In the genomic region with DNA sequence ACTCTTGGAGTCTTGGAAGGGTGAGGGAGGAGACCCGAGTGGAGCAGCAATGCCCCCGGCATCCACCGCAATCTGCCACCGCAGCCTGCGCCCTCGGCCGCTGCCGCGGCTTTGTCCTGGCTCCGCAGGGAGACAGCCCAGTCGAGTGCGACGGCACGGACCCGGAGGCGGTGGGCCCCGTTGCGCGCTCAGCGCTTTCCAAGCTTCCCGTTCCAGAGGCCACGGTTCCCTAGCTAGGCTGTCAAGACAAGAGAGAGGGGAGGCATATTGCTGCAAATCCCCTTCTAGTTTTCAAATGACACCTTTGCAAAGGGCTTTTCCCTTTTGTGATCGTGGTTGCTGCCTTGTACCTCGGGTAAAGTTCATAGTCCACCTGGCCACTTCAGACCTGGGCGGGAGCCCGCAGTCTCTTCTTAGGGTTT, we compare ENCODE assay signal across 11 mouse cellular contexts. TPM values are rescaled to one million over a fixed set of nuclear protein-coding genes. Genes with fewer than 3 reads are reported as not detected.
A peak's percentile ranks its signal among the peaks of the same experiment; 100 is the strongest.
DNase-seq lines count a peak whose midpoint lies in the region; ATAC-seq and TF ChIP-seq lines count a peak whose summit lies in the region.
"Had no signal": no experiment of that assay in that cellular context is flagged by ENCODE, and none has a peak within 500 bp of the region (broad histone marks: within the 10 kb centered on the region; RNA-seq: fewer than 3 reads in every experiment).

No protein-coding gene starts in this region.

- H3K36me3 ChIP-seq in CH12.LX (replicated peaks in 1 of 2; ENCODE audit: control insufficient read depth in 1 of 2, insufficient read depth in 1 of 2, low read length in 1 of 2) = no peaks in the 10 kb centered on the region
- no peaks in the 10 kb centered on the region for H3K36me3 ChIP-seq in hindbrain, embryonic 16.5 days (ENCODE audit: control insufficient read depth, insufficient read depth, low read length)
- no peaks in the 10 kb centered on the region for H3K36me3 ChIP-seq in limb, embryonic 10.5 days

- no peak overlapping the region for H3K27ac ChIP-seq in CH12.LX (ENCODE audit: insufficient read depth, low read depth)
- H3K27ac ChIP-seq in hindbrain, embryonic 16.5 days (ENCODE audit: low read depth, low read length) = peak overlapping the region; percentile 71
- H3K27ac ChIP-seq in limb, embryonic 10.5 days = no peak overlapping the region

- WGBS in hindbrain, embryonic 16.5 days = 1% methylated on average over 25 of the region's 26 CpGs
- WGBS in limb, embryonic 10.5 days = under 1% methylated on average over 26 of the region's 26 CpGs

- H3K4me3 ChIP-seq in CH12.LX (replicated peaks in 1 of 3; ENCODE audit: low read depth in 2 of 3, low read length in 2 of 3, poor library complexity in 1 of 3) = no peak overlapping the region
- peak overlapping the region; percentile 3; the same call in 1 of the 2 replicates for H3K4me3 ChIP-seq in hindbrain, embryonic 16.5 days (ENCODE audit: low read length)
- no peak overlapping the region for H3K4me3 ChIP-seq in limb, embryonic 10.5 days

- TF ChIP-seq CTCF in CH12.LX (conservative IDR thresholded peaks at IDR 0.05 in 1 of 2, IDR thresholded peaks at IDR 0.05 in 1 of 2; ENCODE audit: low read depth in 2 of 2, low read length in 2 of 2) = no peak

- TF ChIP-seq POLR2A in CH12.LX (IDR thresholded peaks at IDR 0.05; ENCODE audit: low read depth, low read length) = no peak

- in situ Hi-C loops in CH12.LX (cut with MboI; ENCODE audit: low pct_ligation_motif_present, low pct_unique_long_range_greater_than_20kb, low sequenced_read_pairs) = loop anchor here (25.0 kb wide), 1 partner anchor 297 kb away; no protein-coding TSS in a partner anchor

- H3K4me1 ChIP-seq in CH12.LX (ENCODE audit: control insufficient read depth in 1 of 2, insufficient read depth in 2 of 2) = peaks cover 14 to 24% of the 10 kb centered on the region in 2 experiments
- H3K4me1 ChIP-seq in hindbrain, embryonic 16.5 days (ENCODE audit: control insufficient read depth, insufficient read depth, low read depth, low read length) = peaks cover 7% of the 10 kb centered on the region
- peaks cover 8% of the 10 kb centered on the region; the same call in 1 of the 2 replicates for H3K4me1 ChIP-seq in limb, embryonic 10.5 days

- intact Hi-C loops in heart, postnatal 14 days (cut with DNase I) = no loop called here

- ATAC-seq in hindbrain, embryonic 16.5 days = no peak

- DNase-seq in CH12.LX (ENCODE audit: extremely low read depth) (no peak), ZHBTc4 (ENCODE audit: low read depth, low spot score) (peak; percentile 54)
- peak; percentile 51 for DNase-seq in limb, embryonic 10.5 days (ENCODE audit: low spot score)
- DNase-seq in heart, postnatal 4 days = no peak
- no peak for DNase-seq in lung, postnatal 36 days
- no peak for DNase-seq in thymus, postnatal 0 days (ENCODE audit: low spot score)
- DNase-seq in heart, postnatal 14 days = no peak
- DNase-seq: lung, embryonic 14.5 days had no signal

- no peak for TF ChIP-seq RAD21 in CH12.LX (IDR thresholded peaks at IDR 0.05; ENCODE audit: low read depth, low read length)

- no peak for TF ChIP-seq EP300 in CH12.LX (IDR thresholded peaks at IDR 0.05; ENCODE audit: low read length)

- dilution Hi-C loops in CH12.LX (cut with MboI; ENCODE audit: extremely low pct_ligation_motif_present, extremely low pct_unique_long_range_greater_than_20kb, low sequenced_read_pairs) = no loop called here

- no peaks in the 10 kb centered on the region for H3K27me3 ChIP-seq in CH12.LX (replicated peaks)
- H3K27me3 ChIP-seq in hindbrain, embryonic 16.5 days (replicated peaks; ENCODE audit: control insufficient read depth, insufficient read depth, low read length) = peaks cover 29% of the 10 kb centered on the region
- H3K27me3 ChIP-seq in limb, embryonic 10.5 days (ENCODE audit: low read depth, poor library complexity, severe bottlenecking) = peaks cover 100% of the 10 kb centered on the region

- peak overlapping the region; percentile 47; the same call in 1 of the 2 replicates for H3K4me2 ChIP-seq in CH12.LX (ENCODE audit: insufficient read depth, low read depth, poor library complexity, severe bottlenecking)
- peak overlapping the region; percentile 22 for H3K4me2 ChIP-seq in hindbrain, embryonic 16.5 days (ENCODE audit: low read length)
- H3K4me2 ChIP-seq: lung, embryonic 14.5 days had no signal

- no peak overlapping the region for H3K9ac ChIP-seq in CH12.LX (ENCODE audit: insufficient read depth, low read depth)
- peak overlapping the region; percentile 50; the same call in 1 of the 2 replicates for H3K9ac ChIP-seq in hindbrain, embryonic 16.5 days (ENCODE audit: low read depth, low read length)
- H3K9ac ChIP-seq: lung, embryonic 14.5 days had no signal

- no peaks in the 10 kb centered on the region for H3K9me3 ChIP-seq in CH12.LX (replicated peaks; ENCODE audit: low read length)
- no peaks in the 10 kb centered on the region for H3K9me3 ChIP-seq in hindbrain, embryonic 16.5 days (ENCODE audit: control insufficient read depth, low read length)
- no peaks in the 10 kb centered on the region for H3K9me3 ChIP-seq in limb, embryonic 10.5 days (replicated peaks)

- H3K79me2 ChIP-seq in CH12.LX (replicated peaks; ENCODE audit: control insufficient read depth, extremely low read depth, insufficient read depth, poor library complexity, severe bottlenecking) = no peaks in the 10 kb centered on the region

TF ChIP-seq in CH12.LX, 34 proteins besides CTCF, POLR2A, EP300 and RAD21:
- no peak for TF ChIP-seq ZNF384 (IDR thresholded peaks at IDR 0.05; ENCODE audit: low read depth, low read length)

RNA-seq across cellular contexts. Expression of gene Slc6a5, which starts 0.9 kb away (rescaled TPM):
- not detected in 2 replicates for total RNA-seq in CH12.LX (2012; rRNA removed)
- total RNA-seq in CH12.LX (2014; rRNA removed) = not detected in 2 replicates
- not detected in 2 replicates for polyA plus RNA-seq in CH12.LX (2012; ENCODE audit: insufficient read length, low read depth)
- 13.3 and 15.7 TPM in 2 replicates for polyA plus RNA-seq in hindbrain, embryonic 16.5 days (2015; fragmentation: Nextera tagmentation; extraction: Ambion mirVana)
- 0.03 TPM in 1 of 2 replicates, not detected in the other for polyA plus RNA-seq in limb, embryonic 10.5 days (2016; fragmentation: Nextera tagmentation; extraction: Ambion mirVana)
- not detected for total RNA-seq in heart, postnatal 4 days (2021)
- not detected in 2 replicates for polyA plus RNA-seq in thymus, postnatal 0 days (2015; fragmentation: Nextera tagmentation; extraction: Ambion mirVana)
- not detected for total RNA-seq in heart, postnatal 14 days (2021)
- polyA plus RNA-seq: heart, postnatal 0 days; lung, embryonic 14.5 days; urinary bladder, adult 2 months had no signal

Comparison
In these comparisons a context has a peak if more than half of its experiments do, and no peak if none do; other contexts are left out.
1. DNase-seq: peak in ZHBTc4 (single experiment) and limb, embryonic 10.5 days (single experiment); none in CH12.LX (single experiment), heart, postnatal 4 days (single experiment), lung, postnatal 36 days (single experiment), thymus, postnatal 0 days (single experiment) and heart, postnatal 14 days (0 of 2).
2. RNA of gene Slc6a5, which starts 0.9 kb away (polyA plus RNA-seq): 13.3 to 15.7 TPM in hindbrain, embryonic 16.5 days; not detected in CH12.LX, not detected in thymus, postnatal 0 days and 0.03 TPM in limb, embryonic 10.5 days; every median in the first group is over 10 times any median in the second.